Mouse (Mus musculus) ES-Bruce4 (cell line): Measurements from ENCODE around the gene Pcsk5.

ENCODE experiments used
- CTCF ChIP-seq: IDR thresholded peaks from one replicate; pipeline ENCODE4 v1.8.1; 2011; ENCODE audit warnings: low read depth, low read length
- EP300 ChIP-seq: IDR thresholded peaks from 2 replicates; pipeline ENCODE4 v1.6.1; 2011; ENCODE audit warnings: low read depth, low read length; ENCODE audit not compliant: insufficient read depth

DNA sequence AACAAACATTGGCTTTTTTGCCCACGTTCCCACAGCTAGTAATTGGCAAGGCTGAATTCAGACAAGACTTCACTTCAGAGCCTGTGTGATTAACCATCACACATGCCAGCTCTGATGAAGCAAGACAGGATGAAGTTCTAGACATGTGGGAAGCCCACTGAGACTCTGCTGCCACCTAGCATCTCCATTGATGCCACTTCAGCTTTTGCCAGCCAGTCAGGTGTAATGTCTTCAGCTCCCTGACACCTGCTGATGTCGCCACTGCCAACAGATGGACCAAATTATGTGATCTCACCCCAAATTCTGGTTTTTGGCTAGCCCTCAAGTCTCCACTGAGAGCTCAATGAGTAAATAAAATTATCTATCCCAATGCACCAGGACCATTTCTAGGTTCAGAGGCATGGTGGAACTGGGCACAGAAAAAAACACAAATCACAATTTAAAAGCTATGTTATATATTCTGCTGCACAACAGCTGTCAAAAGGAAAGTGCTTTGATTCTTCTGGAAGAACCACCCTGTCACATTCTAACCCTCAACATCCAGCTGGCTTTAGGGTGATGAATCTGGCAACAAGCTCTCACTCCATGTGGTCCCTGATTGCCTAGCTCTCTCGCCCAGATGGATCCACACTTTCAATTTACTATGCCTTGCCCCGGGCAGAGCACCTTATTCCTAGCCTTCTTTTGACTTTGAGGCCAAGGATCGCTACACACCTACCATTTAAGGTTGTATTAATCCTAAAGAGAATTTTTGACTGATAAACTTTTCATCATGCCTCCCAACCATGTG, 67.6 kb downstream of the Pcsk5 start:
- TF ChIP-seq EP300 (no peak), CTCF (no peak)
